Mouse (Mus musculus) cortical plate, adult 2 months (tissue): ENCODE results near the gene Rpusd4.

ENCODE experiments used
- CTCF ChIP-seq: fragments of 200-500 bp; IDR thresholded peaks from 2 replicates; pipeline ENCODE4 v1.5.1; 2011; ENCODE audit warnings: mild to moderate bottlenecking, control low read depth, low read length; ENCODE audit not compliant: insufficient read depth; ENCODE audit errors: extremely low read depth
- POLR2A ChIP-seq: fragments of 200-500 bp; IDR thresholded peaks from 2 replicates; pipeline ENCODE4 v1.6.1; 2011; ENCODE audit warnings: mild to moderate bottlenecking, low read length, control low read depth; ENCODE audit not compliant: insufficient read depth; ENCODE audit errors: extremely low read depth

DNA sequence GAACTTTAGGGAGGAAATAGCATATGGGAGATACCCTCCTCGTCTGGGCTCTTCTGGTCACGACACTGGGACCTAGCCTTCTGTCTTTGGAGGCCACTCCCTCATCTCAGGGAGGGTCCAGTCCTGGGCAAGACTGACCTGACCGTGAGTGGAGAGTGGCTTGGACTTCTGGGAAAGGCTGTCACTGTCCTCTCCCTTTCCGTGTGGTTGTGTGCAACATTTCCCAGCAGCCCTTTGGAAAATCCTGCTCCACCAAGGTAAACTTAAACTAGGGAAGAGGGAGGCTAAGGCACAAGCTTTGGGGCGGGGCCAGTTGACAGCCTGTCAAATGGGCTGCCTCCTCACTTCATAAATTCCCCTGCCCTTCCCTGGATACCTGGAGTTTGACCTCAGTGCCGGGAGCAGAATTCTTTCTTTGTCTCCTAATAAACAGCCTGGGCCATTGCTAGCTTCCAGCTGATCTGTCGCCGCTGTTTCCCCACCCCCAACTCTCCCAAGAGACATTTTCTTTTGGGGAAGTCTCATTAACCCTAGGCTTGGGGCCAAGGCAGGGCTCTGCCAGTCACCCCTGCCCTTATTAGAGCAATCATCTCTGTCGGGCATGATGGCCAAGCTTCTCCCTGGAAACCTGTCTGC is 51.0 kb downstream of the Rpusd4 start:
- no peak for TF ChIP-seq CTCF
- no peak for TF ChIP-seq POLR2A
